Mouse (Mus musculus) stomach, embryonic 16.5 days (tissue): ENCODE measurements around the gene Bbs7. TPM values are rescaled to one million over a fixed set of nuclear protein-coding genes. Genes with fewer than 3 reads are reported as not detected.
A peak's percentile ranks its signal among the peaks of the same experiment; 100 is the strongest.

Experiments
- ATAC-seq: fragments of 200-750 bp; cut with Nextera tagmentation; 2 replicates; pipeline ENCODE4 v1.8.0; 2017; ENCODE audit warnings: moderate number of reproducible peaks, moderate TSS enrichment; ENCODE audit not compliant: insufficient read depth, low FRiP score
- H3K27ac ChIP-seq: fragments of 300-500 bp; sonication (generic); 2 replicates; pipeline ENCODE4 v1.5.1; 2014; ENCODE audit warnings: low read length
- H3K27me3 ChIP-seq: fragments of 300-500 bp; sonication (generic); 2 replicates; pipeline ENCODE4 v1.6.1; 2014; ENCODE audit warnings: low read length, control low read depth, mixed read lengths; ENCODE audit not compliant: control insufficient read depth, insufficient read depth
- H3K36me3 ChIP-seq: fragments of 300-500 bp; sonication (generic); 2 replicates; pipeline ENCODE4 v1.6.1; 2014; ENCODE audit warnings: low read length; ENCODE audit not compliant: control insufficient read depth, insufficient read depth
- H3K4me1 ChIP-seq: fragments of 300-500 bp; sonication (generic); 2 replicates; pipeline ENCODE4 v1.6.1; 2014; ENCODE audit warnings: low read length, control low read depth, mixed read lengths; ENCODE audit not compliant: control insufficient read depth, insufficient read depth
- H3K4me2 ChIP-seq: fragments of 300-500 bp; sonication (generic); 2 replicates; pipeline ENCODE4 v1.6.1; 2014; ENCODE audit warnings: low read depth, low read length, mixed read lengths
- H3K4me3 ChIP-seq: fragments of 300-500 bp; sonication (generic); replicated peaks from 2 replicates; pipeline ENCODE4 v1.5.1; 2014; ENCODE audit warnings: mild to moderate bottlenecking, low read length
- H3K9ac ChIP-seq: fragments of 300-500 bp; sonication (generic); 2 replicates; pipeline ENCODE4 v1.6.1; 2014; ENCODE audit warnings: low read length
- H3K9me3 ChIP-seq: fragments of 300-500 bp; sonication (generic); replicated peaks from 2 replicates; pipeline ENCODE4 v1.6.1; 2016; ENCODE audit warnings: low read length, control low read depth; ENCODE audit not compliant: control insufficient read depth
- WGBS: fragments of 180-500 bp; shearing (Covaris S2); extraction: QIAGEN DNeasy Blood & Tissue Kit; methylation state at CpG from one replicate; pipeline ENCODE4 v1.1.7; 2014; 5-methylcytosine and 5-hydroxymethylcytosine counted together
- polyA plus RNA-seq: library from polyadenylated mRNA; unstranded; fragments of >200 nt; fragmentation: Nextera tagmentation; extraction: Ambion mirVana; gene quantifications from 2 replicates; pipeline ENCODE4 v1.2.1, GENCODE M21; 2015

The Bbs7 gene
- polyA plus RNA-seq, 1 experiment from 2014 or later: 14.3 TPM

- H3K4me3 ChIP-seq: no peak overlapping the region
- WGBS: 90% methylated on average over 12 of the region's 12 CpGs
- no peak for ATAC-seq
Measured at GRCm38 (mm10) chr3:36536041-36536440, 77.2 kb downstream of the Bbs7 start.

GRCm38 (mm10) chr3:36533201-36533672, 80.0 kb downstream of the Bbs7 start:
- H3K27ac ChIP-seq: peak overlapping the region; percentile 62
- WGBS: 0% methylated on average over 1 of the region's 1 CpGs
- ATAC-seq: peak; percentile 51

More at GRCm38 (mm10) chr3:36536041-36536440, 77.2 kb downstream of the Bbs7 start:
- Histone ChIP-seq H3K27ac (no peak overlapping the region), H3K4me2 (no peak overlapping the region), H3K9me3 (no peaks in the 10 kb centered on the region), H3K4me1 (peaks cover 9% of the 10 kb centered on the region), H3K9ac (no peak overlapping the region), H3K36me3 (no peaks in the 10 kb centered on the region), H3K27me3 (no peaks in the 10 kb centered on the region)

GRCm38 (mm10) chr3:36532738-36533137, 80.5 kb downstream of the Bbs7 start:
- Histone ChIP-seq H3K27me3 (no peaks in the 10 kb centered on the region), H3K27ac (peak overlapping the region; percentile 62), H3K9me3 (no peaks in the 10 kb centered on the region), H3K36me3 (no peaks in the 10 kb centered on the region), H3K9ac (no peak overlapping the region), H3K4me1 (peaks cover 13% of the 10 kb centered on the region), H3K4me3 (peak overlapping the region; percentile 44; the same call in 1 of the 2 replicates), H3K4me2 (0 out of 2 replicates have a peak overlapping the region, but pooled peaks have one; percentile 15)
- 25% methylated on average over 7 of the region's 7 CpGs for WGBS
- no peak for ATAC-seq

More at GRCm38 (mm10) chr3:36533201-36533672, 80.0 kb downstream of the Bbs7 start:
- H3K36me3 ChIP-seq: no peaks in the 10 kb centered on the region
- no peaks in the 10 kb centered on the region for H3K9me3 ChIP-seq
- H3K4me1 ChIP-seq: peaks cover 13% of the 10 kb centered on the region
- H3K27me3 ChIP-seq: no peaks in the 10 kb centered on the region
- H3K4me2 ChIP-seq: no peak overlapping the region
- no peak overlapping the region for H3K4me3 ChIP-seq
- H3K9ac ChIP-seq: no peak overlapping the region

GRCm38 (mm10) chr3:36531979-36532542, 81.2 kb downstream of the Bbs7 start:
- H3K27ac ChIP-seq: no peak overlapping the region
- no peaks in the 10 kb centered on the region for H3K27me3 ChIP-seq
- peak overlapping the region; percentile 41 for H3K9ac ChIP-seq
- peak overlapping the region; percentile 44 for H3K4me3 ChIP-seq
- H3K36me3 ChIP-seq: no peaks in the 10 kb centered on the region
- H3K9me3 ChIP-seq: no peaks in the 10 kb centered on the region
- ATAC-seq: 0 out of 2 replicates have a peak, but pooled peaks have one; percentile 55
- 4% methylated on average over 18 of the region's 18 CpGs for WGBS
- H3K4me1 ChIP-seq: peaks cover 13% of the 10 kb centered on the region
- H3K4me2 ChIP-seq: peak overlapping the region; percentile 69

- H3K4me1 ChIP-seq: peaks cover 13% of the 10 kb centered on the region
- H3K4me2 ChIP-seq: no peak overlapping the region
- no peak overlapping the region for H3K27ac ChIP-seq
- H3K4me3 ChIP-seq: no peak overlapping the region
- no peak for ATAC-seq
- no peaks in the 10 kb centered on the region for H3K36me3 ChIP-seq
- no peaks in the 10 kb centered on the region for H3K27me3 ChIP-seq
- no peaks in the 10 kb centered on the region for H3K9me3 ChIP-seq
- 42% methylated on average over 2 of the region's 2 CpGs for WGBS
- H3K9ac ChIP-seq: no peak overlapping the region
Measured at GRCm38 (mm10) chr3:36531242-36531641, 82.0 kb downstream of the Bbs7 start.

GRCm38 (mm10) chr3:36530781-36531180, 82.5 kb downstream of the Bbs7 start:
- Histone ChIP-seq H3K36me3 (no peaks in the 10 kb centered on the region), H3K4me3 (no peak overlapping the region), H3K9ac (no peak overlapping the region), H3K4me2 (no peak overlapping the region), H3K27me3 (no peaks in the 10 kb centered on the region), H3K9me3 (no peaks in the 10 kb centered on the region), H3K4me1 (peaks cover 13% of the 10 kb centered on the region), H3K27ac (no peak overlapping the region)
- no peak for ATAC-seq
- WGBS: 77% methylated on average over 5 of the region's 5 CpGs

- H3K4me2 ChIP-seq: no peak overlapping the region
- 73% methylated on average over 6 of the region's 6 CpGs for WGBS
- ATAC-seq: no peak; the same call in 1 of the 2 replicates
- H3K9me3 ChIP-seq: no peaks in the 10 kb centered on the region
- H3K4me1 ChIP-seq: peaks cover 13% of the 10 kb centered on the region
- no peak overlapping the region for H3K4me3 ChIP-seq
- no peak overlapping the region for H3K9ac ChIP-seq
- no peaks in the 10 kb centered on the region for H3K36me3 ChIP-seq
- no peaks in the 10 kb centered on the region for H3K27me3 ChIP-seq
- no peak overlapping the region for H3K27ac ChIP-seq
Measured at GRCm38 (mm10) chr3:36530345-36530744, 82.9 kb downstream of the Bbs7 start.

GRCm38 (mm10) chr3:36524466-36524865, 88.8 kb downstream of the Bbs7 start:
- no peak for ATAC-seq
- H3K36me3 ChIP-seq: no peaks in the 10 kb centered on the region
- 61% methylated on average over 3 of the region's 3 CpGs for WGBS
- no peaks in the 10 kb centered on the region for H3K9me3 ChIP-seq
- no peak overlapping the region for H3K4me2 ChIP-seq
- H3K9ac ChIP-seq: no peak overlapping the region
- no peak overlapping the region for H3K27ac ChIP-seq
- H3K4me3 ChIP-seq: no peak overlapping the region
- H3K4me1 ChIP-seq: no peaks in the 10 kb centered on the region
- H3K27me3 ChIP-seq: peaks cover 24% of the 10 kb centered on the region
